Comparison of ENCODE assay signal across 9 mouse cellular contexts in the genomic region with DNA sequence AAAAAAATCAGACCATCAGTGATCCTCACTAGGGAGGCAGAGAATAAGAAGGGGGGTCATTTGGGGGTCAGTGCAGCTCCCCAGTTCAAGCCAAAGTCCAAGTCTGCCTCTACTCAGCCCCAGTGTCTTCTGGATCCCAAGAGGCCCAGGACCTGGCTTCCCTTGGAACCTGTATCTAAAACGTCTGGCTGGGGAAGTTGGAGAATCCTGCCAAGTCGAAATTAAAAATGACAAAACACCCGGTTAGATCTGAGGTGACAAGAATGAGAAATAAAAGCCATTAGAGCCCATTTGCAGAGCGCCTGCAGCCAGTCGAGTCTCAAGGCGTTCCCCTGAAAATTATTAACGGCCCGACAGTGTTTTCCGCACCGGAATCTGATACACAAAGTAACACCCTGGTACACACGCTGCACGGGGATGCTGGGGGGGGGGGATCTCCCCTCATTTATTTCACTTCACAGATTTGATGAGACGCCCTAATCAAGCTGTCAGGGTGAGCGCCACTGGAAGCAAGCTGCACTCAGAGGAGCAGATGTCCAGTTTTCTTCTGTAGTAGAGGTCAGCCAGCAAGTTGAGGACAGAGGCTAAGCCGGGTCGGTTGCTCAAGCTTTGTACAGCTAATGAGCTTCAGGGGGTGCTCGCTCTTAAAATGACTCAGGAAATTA.
DNase-seq lines count a peak whose midpoint lies in the region; ATAC-seq and TF ChIP-seq lines count a peak whose summit lies in the region.
"Had no signal": no experiment of that assay in that cellular context is flagged by ENCODE, and none has a peak within 500 bp of the region (broad histone marks: within the 10 kb centered on the region; RNA-seq: fewer than 3 reads in every experiment).

No protein-coding gene starts in this region.

- no peaks in the 10 kb centered on the region for H3K4me1 ChIP-seq in heart, adult 2 months (ENCODE audit: control insufficient read depth, insufficient read depth, low read length)
- H3K4me1 ChIP-seq in forebrain, embryonic 15.5 days = peaks cover 68% of the 10 kb centered on the region
- peaks cover 61% of the 10 kb centered on the region for H3K4me1 ChIP-seq in hindbrain, embryonic 13.5 days (replicated peaks)
- peaks cover 57% of the 10 kb centered on the region for H3K4me1 ChIP-seq in limb, embryonic 14.5 days (ENCODE audit: control insufficient read depth, insufficient read depth, low read length)

- H3K9ac ChIP-seq in heart, adult 2 months (ENCODE audit: low read depth, low read length) = no peak overlapping the region
- H3K9ac ChIP-seq in forebrain, embryonic 15.5 days (replicated peaks) = no peak overlapping the region
- H3K9ac ChIP-seq in hindbrain, embryonic 13.5 days = no peak overlapping the region
- H3K9ac ChIP-seq in limb, embryonic 14.5 days (ENCODE audit: low read depth, low read length, severe bottlenecking) = peak overlapping the region; percentile 34; the same call in 1 of the 2 replicates
- H3K9ac ChIP-seq: lung, embryonic 14.5 days had no signal

- H3K36me3 ChIP-seq in heart, adult 2 months (ENCODE audit: control insufficient read depth, insufficient read depth, low read length) = no peaks in the 10 kb centered on the region
- no peaks in the 10 kb centered on the region for H3K36me3 ChIP-seq in forebrain, embryonic 15.5 days
- no peaks in the 10 kb centered on the region for H3K36me3 ChIP-seq in hindbrain, embryonic 13.5 days
- H3K36me3 ChIP-seq in limb, embryonic 14.5 days (ENCODE audit: control insufficient read depth, insufficient read depth, low read length) = no peaks in the 10 kb centered on the region

- ATAC-seq in forebrain, embryonic 15.5 days (replicated peaks) = no peak
- ATAC-seq in hindbrain, embryonic 13.5 days (ENCODE audit: low FRiP score) = 0 out of 2 replicates have a peak, but pooled peaks have one; percentile 9
- no peak for ATAC-seq in limb, embryonic 14.5 days (ENCODE audit: low FRiP score, low read depth)

- peak; percentile 39 to 53 for DNase-seq in heart, adult 2 months
- DNase-seq in heart, postnatal 4 days = no peak
- DNase-seq in limb, embryonic 14.5 days (ENCODE audit: low spot score) = no peak
- DNase-seq in spleen, postnatal 14 days (ENCODE audit: low spot score in 2 of 2) = no peak
- DNase-seq in layer of hippocampus, adult 2 months (ENCODE audit: low spot score in 2 of 2) = no peak
- DNase-seq in left cerebral cortex, adult 2 months (ENCODE audit: extremely low spot score in 1 of 2, low spot score in 2 of 2) = no peak
- DNase-seq: lung, embryonic 14.5 days had no signal

- no peak for TF ChIP-seq POLR2A in heart, adult 2 months (IDR thresholded peaks at IDR 0.05; ENCODE audit: insufficient read depth, low read depth, low read length)
- no peak for TF ChIP-seq POLR2A in limb, embryonic 14.5 days (IDR thresholded peaks at IDR 0.05; ENCODE audit: borderline replicate concordance, extremely low read depth, insufficient read depth, insufficient read length)

- H3K27me3 ChIP-seq in heart, adult 2 months (ENCODE audit: control insufficient read depth, insufficient read depth, low read length) = peaks cover 1% of the 10 kb centered on the region; the same call in 1 of the 2 replicates
- no peaks in the 10 kb centered on the region for H3K27me3 ChIP-seq in forebrain, embryonic 15.5 days
- H3K27me3 ChIP-seq in hindbrain, embryonic 13.5 days = peaks cover 16% of the 10 kb centered on the region
- no peaks in the 10 kb centered on the region for H3K27me3 ChIP-seq in limb, embryonic 14.5 days (ENCODE audit: control insufficient read depth, insufficient read depth, low read length)

- intact Hi-C loops in heart, adult 2 months (cut with DNase I) = no loop called here
- intact Hi-C loops in left cerebral cortex, adult 2 months (cut with DNase I) = loop anchor here (10.0 kb wide), 1 partner anchor 726 kb away; no protein-coding TSS in a partner anchor

- no peak for TF ChIP-seq CTCF in heart, adult 2 months (IDR thresholded peaks at IDR 0.05)
- no peak for TF ChIP-seq CTCF in layer of hippocampus, adult 2 months (conservative IDR thresholded peaks at IDR 0.05)
- no peak for TF ChIP-seq CTCF in left cerebral cortex, adult 2 months (IDR thresholded peaks at IDR 0.05)

- 0 out of 2 replicates have a peak overlapping the region, but pooled peaks have one; percentile 6 for H3K4me2 ChIP-seq in forebrain, embryonic 15.5 days (replicated peaks)
- H3K4me2 ChIP-seq in hindbrain, embryonic 13.5 days = no peak overlapping the region
- H3K4me2 ChIP-seq in limb, embryonic 14.5 days (replicated peaks; ENCODE audit: low read depth, low read length, severe bottlenecking) = peak overlapping the region; percentile 1; the same call in 1 of the 2 replicates
- H3K4me2 ChIP-seq: lung, embryonic 14.5 days had no signal

- no peaks in the 10 kb centered on the region for H3K9me3 ChIP-seq in forebrain, embryonic 15.5 days
- no peaks in the 10 kb centered on the region for H3K9me3 ChIP-seq in hindbrain, embryonic 13.5 days
- H3K9me3 ChIP-seq in limb, embryonic 14.5 days (ENCODE audit: control insufficient read depth, low read length) = no peaks in the 10 kb centered on the region

- TF ChIP-seq EP300 in heart, adult 2 months (IDR thresholded peaks at IDR 0.05; ENCODE audit: insufficient read depth, low read depth, low read length) = no peak

- H3K27ac ChIP-seq in heart, adult 2 months = peak overlapping the region; percentile 23; the same call in 1 of the 2 replicates
- peak overlapping the region; percentile 23; the same call in 1 of the 2 replicates for H3K27ac ChIP-seq in forebrain, embryonic 15.5 days (replicated peaks)
- H3K27ac ChIP-seq in hindbrain, embryonic 13.5 days = peak overlapping the region; percentile 1; the same call in 1 of the 2 replicates
- no peak overlapping the region for H3K27ac ChIP-seq in limb, embryonic 14.5 days (replicated peaks; ENCODE audit: low read depth, low read length)
- no peak overlapping the region for H3K27ac ChIP-seq in layer of hippocampus, adult 2 months
- H3K27ac ChIP-seq in left cerebral cortex, adult 2 months = no peak overlapping the region

- H3K4me3 ChIP-seq in heart, adult 2 months = no peak overlapping the region
- no peak overlapping the region for H3K4me3 ChIP-seq in forebrain, embryonic 15.5 days
- H3K4me3 ChIP-seq in hindbrain, embryonic 13.5 days = no peak overlapping the region
- no peak overlapping the region for H3K4me3 ChIP-seq in limb, embryonic 14.5 days (replicated peaks; ENCODE audit: low read length)
- no peak overlapping the region for H3K4me3 ChIP-seq in layer of hippocampus, adult 2 months
- H3K4me3 ChIP-seq in left cerebral cortex, adult 2 months = no peak overlapping the region

- H3K79me2 ChIP-seq in heart, adult 2 months (replicated peaks; ENCODE audit: control insufficient read depth, insufficient read depth, low read length) = no peaks in the 10 kb centered on the region

- 66% methylated on average over 17 of the region's 17 CpGs for WGBS in heart, adult 2 months
- WGBS in forebrain, embryonic 15.5 days = 11% methylated on average over 17 of the region's 17 CpGs
- WGBS in hindbrain, embryonic 13.5 days = 31% methylated on average over 17 of the region's 17 CpGs
- 17% methylated on average over 17 of the region's 17 CpGs for WGBS in limb, embryonic 14.5 days

Comparison
In these comparisons a context has a peak if more than half of its experiments do, and no peak if none do; other contexts are left out.
1. DNase-seq: peak in heart, adult 2 months (2 of 2); none in heart, postnatal 4 days (single experiment), limb, embryonic 14.5 days (single experiment), spleen, postnatal 14 days (0 of 2), layer of hippocampus, adult 2 months (0 of 2) and left cerebral cortex, adult 2 months (0 of 2).
2. H3K27ac ChIP-seq: peak in heart, adult 2 months (single experiment), forebrain, embryonic 15.5 days (single experiment) and hindbrain, embryonic 13.5 days (single experiment); none in limb, embryonic 14.5 days (single experiment), layer of hippocampus, adult 2 months (single experiment) and left cerebral cortex, adult 2 months (single experiment).